Mouse (Mus musculus): ENCODE results near the gene Ric3. TPM values are rescaled to one million over a fixed set of nuclear protein-coding genes. Genes with fewer than 3 reads are reported as not detected.

Ric3 gene
- polyA plus RNA-seq, 1 experiment from 2014 or later, result 38.0 TPM

GRCm38 (mm10) chr7:109032054-109032453 lies 51.1 kb downstream of the Ric3 start:
- no peak overlapping the region for H3K9ac ChIP-seq (ENCODE audit: low read depth, low read length)
- H3K4me2 ChIP-seq (ENCODE audit: low read length), result no peak overlapping the region
- no peaks in the 10 kb centered on the region for H3K4me1 ChIP-seq (ENCODE audit: control insufficient read depth, insufficient read depth, low read length)
- peaks cover 25% of the 10 kb centered on the region for H3K36me3 ChIP-seq (ENCODE audit: control insufficient read depth, insufficient read depth, low read length)
- ATAC-seq, result no peak
- 80% methylated on average over 2 of the region's 2 CpGs for WGBS
- no peak overlapping the region for H3K4me3 ChIP-seq (ENCODE audit: low read depth, low read length)
- no peaks in the 10 kb centered on the region for H3K9me3 ChIP-seq (replicated peaks; ENCODE audit: control insufficient read depth, low read length, poor library complexity, severe bottlenecking)
- H3K27ac ChIP-seq (ENCODE audit: low read length), result no peak overlapping the region
- no peaks in the 10 kb centered on the region for H3K27me3 ChIP-seq (ENCODE audit: control insufficient read depth, insufficient read depth, low read depth, low read length)

- Histone ChIP-seq H3K36me3 (ENCODE audit: control insufficient read depth, insufficient read depth, low read length) (peaks cover 32% of the 10 kb centered on the region), H3K4me3 (ENCODE audit: low read depth, low read length) (no peak overlapping the region), H3K9me3 (replicated peaks; ENCODE audit: control insufficient read depth, low read length, poor library complexity, severe bottlenecking) (no peaks in the 10 kb centered on the region), H3K4me2 (ENCODE audit: low read length) (no peak overlapping the region), H3K27me3 (ENCODE audit: control insufficient read depth, insufficient read depth, low read depth, low read length) (no peaks in the 10 kb centered on the region), H3K4me1 (ENCODE audit: control insufficient read depth, insufficient read depth, low read length) (no peaks in the 10 kb centered on the region), H3K27ac (ENCODE audit: low read length) (no peak overlapping the region), H3K9ac (ENCODE audit: low read depth, low read length) (no peak overlapping the region)
- 86% methylated on average over 3 of the region's 3 CpGs for WGBS
- ATAC-seq, result no peak
These were observed 51.8 kb downstream of the Ric3 start for GRCm38 (mm10) chr7:109031331-109031730.

GRCm38 (mm10) chr7:109029961-109030465 lies 53.1 kb downstream of the Ric3 start:
- Histone ChIP-seq H3K27ac (ENCODE audit: low read length) (no peak overlapping the region), H3K4me3 (ENCODE audit: low read depth, low read length) (no peak overlapping the region), H3K4me2 (ENCODE audit: low read length) (no peak overlapping the region), H3K4me1 (ENCODE audit: control insufficient read depth, insufficient read depth, low read length) (no peaks in the 10 kb centered on the region), H3K9ac (ENCODE audit: low read depth, low read length) (no peak overlapping the region), H3K9me3 (replicated peaks; ENCODE audit: control insufficient read depth, low read length, poor library complexity, severe bottlenecking) (no peaks in the 10 kb centered on the region), H3K27me3 (ENCODE audit: control insufficient read depth, insufficient read depth, low read depth, low read length) (no peaks in the 10 kb centered on the region), H3K36me3 (ENCODE audit: control insufficient read depth, insufficient read depth, low read length) (peaks cover 38% of the 10 kb centered on the region)
- WGBS, result 86% methylated on average over 6 of the region's 6 CpGs
- ATAC-seq, result no peak

GRCm38 (mm10) chr7:109028204-109028603 lies 54.9 kb downstream of the Ric3 start:
- WGBS, result 30% methylated on average over 6 of the region's 6 CpGs
- no peak overlapping the region for H3K9ac ChIP-seq (ENCODE audit: low read depth, low read length)
- no peak overlapping the region for H3K27ac ChIP-seq (ENCODE audit: low read length)
- ATAC-seq, result peak; percentile 60
- peaks cover 41% of the 10 kb centered on the region for H3K36me3 ChIP-seq (ENCODE audit: control insufficient read depth, insufficient read depth, low read length)
- H3K9me3 ChIP-seq (replicated peaks; ENCODE audit: control insufficient read depth, low read length, poor library complexity, severe bottlenecking), result no peaks in the 10 kb centered on the region
- no peak overlapping the region for H3K4me3 ChIP-seq (ENCODE audit: low read depth, low read length)
- no peak overlapping the region for H3K4me2 ChIP-seq (ENCODE audit: low read length)
- H3K4me1 ChIP-seq (ENCODE audit: control insufficient read depth, insufficient read depth, low read length), result no peaks in the 10 kb centered on the region
- no peaks in the 10 kb centered on the region for H3K27me3 ChIP-seq (ENCODE audit: control insufficient read depth, insufficient read depth, low read depth, low read length)

GRCm38 (mm10) chr7:109027721-109028120 lies 55.4 kb downstream of the Ric3 start:
- Histone ChIP-seq H3K4me2 (ENCODE audit: low read length) (no peak overlapping the region), H3K27me3 (ENCODE audit: control insufficient read depth, insufficient read depth, low read depth, low read length) (no peaks in the 10 kb centered on the region), H3K9me3 (replicated peaks; ENCODE audit: control insufficient read depth, low read length, poor library complexity, severe bottlenecking) (no peaks in the 10 kb centered on the region), H3K27ac (ENCODE audit: low read length) (no peak overlapping the region), H3K4me3 (ENCODE audit: low read depth, low read length) (no peak overlapping the region), H3K9ac (ENCODE audit: low read depth, low read length) (no peak overlapping the region), H3K4me1 (ENCODE audit: control insufficient read depth, insufficient read depth, low read length) (no peaks in the 10 kb centered on the region), H3K36me3 (ENCODE audit: control insufficient read depth, insufficient read depth, low read length) (peaks cover 46% of the 10 kb centered on the region)
- ATAC-seq, result peak; percentile 41; the same call in 1 of the 2 replicates
- 96% methylated on average over 7 of the region's 7 CpGs for WGBS

GRCm38 (mm10) chr7:109026976-109027375 lies 56.2 kb downstream of the Ric3 start:
- peaks cover 48% of the 10 kb centered on the region for H3K36me3 ChIP-seq (ENCODE audit: control insufficient read depth, insufficient read depth, low read length)
- 87% methylated on average over 9 of the region's 9 CpGs for WGBS

GRCm38 (mm10) chr7:109025743-109026142 lies 57.4 kb downstream of the Ric3 start:
- peaks cover 45% of the 10 kb centered on the region for H3K36me3 ChIP-seq (ENCODE audit: control insufficient read depth, insufficient read depth, low read length)
- no peak overlapping the region for H3K4me2 ChIP-seq (ENCODE audit: low read length)
- no peaks in the 10 kb centered on the region for H3K9me3 ChIP-seq (replicated peaks; ENCODE audit: control insufficient read depth, low read length, poor library complexity, severe bottlenecking)
- no peaks in the 10 kb centered on the region for H3K27me3 ChIP-seq (ENCODE audit: control insufficient read depth, insufficient read depth, low read depth, low read length)
- H3K4me1 ChIP-seq (ENCODE audit: control insufficient read depth, insufficient read depth, low read length), result no peaks in the 10 kb centered on the region
- ATAC-seq, result no peak
- no peak overlapping the region for H3K4me3 ChIP-seq (ENCODE audit: low read depth, low read length)
- no peak overlapping the region for H3K9ac ChIP-seq (ENCODE audit: low read depth, low read length)
- 92% methylated on average over 7 of the region's 7 CpGs for WGBS
- no peak overlapping the region for H3K27ac ChIP-seq (ENCODE audit: low read length)

More at GRCm38 (mm10) chr7:109026976-109027375, 56.2 kb downstream of the Ric3 start:
- Histone ChIP-seq H3K9ac (ENCODE audit: low read depth, low read length) (no peak overlapping the region), H3K27ac (ENCODE audit: low read length) (no peak overlapping the region), H3K27me3 (ENCODE audit: control insufficient read depth, insufficient read depth, low read depth, low read length) (no peaks in the 10 kb centered on the region), H3K9me3 (replicated peaks; ENCODE audit: control insufficient read depth, low read length, poor library complexity, severe bottlenecking) (no peaks in the 10 kb centered on the region), H3K4me1 (ENCODE audit: control insufficient read depth, insufficient read depth, low read length) (no peaks in the 10 kb centered on the region), H3K4me2 (ENCODE audit: low read length) (no peak overlapping the region), H3K4me3 (ENCODE audit: low read depth, low read length) (no peak overlapping the region)
- ATAC-seq, result no peak

GRCm38 (mm10) chr7:109021428-109021827 lies 61.7 kb downstream of the Ric3 start:
- peaks cover 22% of the 10 kb centered on the region for H3K36me3 ChIP-seq (ENCODE audit: control insufficient read depth, insufficient read depth, low read length)
- H3K4me1 ChIP-seq (ENCODE audit: control insufficient read depth, insufficient read depth, low read length), result peaks cover 4% of the 10 kb centered on the region
- H3K4me3 ChIP-seq (ENCODE audit: low read depth, low read length), result no peak overlapping the region
- no peak overlapping the region for H3K27ac ChIP-seq (ENCODE audit: low read length)
- H3K27me3 ChIP-seq (ENCODE audit: control insufficient read depth, insufficient read depth, low read depth, low read length), result no peaks in the 10 kb centered on the region
- no peaks in the 10 kb centered on the region for H3K9me3 ChIP-seq (replicated peaks; ENCODE audit: control insufficient read depth, low read length, poor library complexity, severe bottlenecking)
- peak; percentile 52 for ATAC-seq
- no peak overlapping the region for H3K4me2 ChIP-seq (ENCODE audit: low read length)
- WGBS, result 17% methylated on average over 3 of the region's 3 CpGs
- H3K9ac ChIP-seq (ENCODE audit: low read depth, low read length), result no peak overlapping the region

- H3K9ac ChIP-seq (ENCODE audit: low read depth, low read length), result no peak overlapping the region
- no peak; the same call in 1 of the 2 replicates for ATAC-seq
- H3K27ac ChIP-seq (ENCODE audit: low read length), result no peak overlapping the region
- no peak overlapping the region for H3K4me3 ChIP-seq (ENCODE audit: low read depth, low read length)
- peaks cover 16% of the 10 kb centered on the region for H3K4me1 ChIP-seq (ENCODE audit: control insufficient read depth, insufficient read depth, low read length)
- peaks cover 9% of the 10 kb centered on the region for H3K36me3 ChIP-seq (ENCODE audit: control insufficient read depth, insufficient read depth, low read length)
- H3K4me2 ChIP-seq (ENCODE audit: low read length), result no peak overlapping the region
- H3K27me3 ChIP-seq (ENCODE audit: control insufficient read depth, insufficient read depth, low read depth, low read length), result no peaks in the 10 kb centered on the region
- H3K9me3 ChIP-seq (replicated peaks; ENCODE audit: control insufficient read depth, low read length, poor library complexity, severe bottlenecking), result no peaks in the 10 kb centered on the region
- 90% methylated on average over 7 of the region's 7 CpGs for WGBS
These were observed 63.9 kb downstream of the Ric3 start for GRCm38 (mm10) chr7:109019243-109019642.
